Mouse (Mus musculus): ENCODE results near the gene Asb6.

DNA sequence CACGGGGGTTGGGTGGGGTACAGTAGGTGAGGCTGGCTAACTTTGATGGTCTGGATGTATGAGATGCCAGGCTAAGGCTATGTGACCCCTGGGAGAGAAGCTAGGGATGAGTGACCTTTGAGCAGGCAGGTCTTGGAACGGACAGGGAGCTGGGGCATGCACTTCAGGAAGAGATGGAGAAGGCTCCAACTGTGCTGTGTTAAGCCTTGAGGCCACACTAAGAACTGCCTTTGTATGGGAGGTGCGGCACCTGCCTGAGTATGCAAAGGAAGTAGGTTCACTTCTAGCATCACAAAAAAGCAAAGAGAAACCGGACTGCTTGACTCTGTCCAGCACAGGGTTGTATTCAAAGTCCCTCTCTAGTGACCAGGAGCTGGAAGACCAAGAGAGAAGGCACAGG, 51.9 kb downstream of the Asb6 start:
- TF ChIP-seq CTCF (IDR thresholded peaks at IDR 0.05) (no peak), EP300 (IDR thresholded peaks at IDR 0.05) (no peak)

Measured in lung, postnatal 0 days (tissue).